Mouse (Mus musculus): ENCODE data around the gene Prorsd1. TPM values are rescaled to one million over a fixed set of nuclear protein-coding genes. Genes with fewer than 3 reads are reported as not detected.

Gene Prorsd1
- total RNA-seq, 2 experiments from 2014 or later = 4.1 to 6.8 TPM

GRCm38 (mm10) chr11:29544225-29544945 lies 29.6 kb upstream of the Prorsd1 start:
- H3K4me3 ChIP-seq = no peak overlapping the region
- H3K27ac ChIP-seq = no peak overlapping the region
- no peak for TF ChIP-seq CTCF (conservative IDR thresholded peaks at IDR 0.05)
- DNase-seq (ENCODE audit: low spot score in 2 of 2) = no peak

- Histone ChIP-seq H3K4me3 (no peak overlapping the region), H3K27ac (no peak overlapping the region)
- TF ChIP-seq CTCF (conservative IDR thresholded peaks at IDR 0.05) = no peak
- no peak for DNase-seq (ENCODE audit: low spot score in 2 of 2)
Observed at GRCm38 (mm10) chr11:29538201-29538600, 23.4 kb upstream of the Prorsd1 start.

- peak within 1 kb of the TSS; percentile 96 for H3K27ac ChIP-seq
- TF ChIP-seq CTCF (conservative IDR thresholded peaks at IDR 0.05) = peak; percentile 41
- DNase-seq (ENCODE audit: low spot score in 2 of 2) = peak; percentile 77 to 79
- peak within 1 kb of the TSS; percentile 99 for H3K4me3 ChIP-seq
Observed at GRCm38 (mm10) chr11:29525988-29526794, 11.4 kb upstream of the Prorsd1 start, which contains the start of gene Mtif2. Mtif2 (plus strand) TSS chr11:29526408.

GRCm38 (mm10) chr11:29514325-29514681 lies 530 bp downstream of the Prorsd1 start:
- H3K4me3 ChIP-seq = peak overlapping the region; percentile 65
- peak overlapping the region; percentile 72; the same call in 1 of the 2 replicates for H3K27ac ChIP-seq
- no peak for TF ChIP-seq CTCF (conservative IDR thresholded peaks at IDR 0.05)
- DNase-seq (ENCODE audit: low spot score in 2 of 2) = no peak

DNA sequence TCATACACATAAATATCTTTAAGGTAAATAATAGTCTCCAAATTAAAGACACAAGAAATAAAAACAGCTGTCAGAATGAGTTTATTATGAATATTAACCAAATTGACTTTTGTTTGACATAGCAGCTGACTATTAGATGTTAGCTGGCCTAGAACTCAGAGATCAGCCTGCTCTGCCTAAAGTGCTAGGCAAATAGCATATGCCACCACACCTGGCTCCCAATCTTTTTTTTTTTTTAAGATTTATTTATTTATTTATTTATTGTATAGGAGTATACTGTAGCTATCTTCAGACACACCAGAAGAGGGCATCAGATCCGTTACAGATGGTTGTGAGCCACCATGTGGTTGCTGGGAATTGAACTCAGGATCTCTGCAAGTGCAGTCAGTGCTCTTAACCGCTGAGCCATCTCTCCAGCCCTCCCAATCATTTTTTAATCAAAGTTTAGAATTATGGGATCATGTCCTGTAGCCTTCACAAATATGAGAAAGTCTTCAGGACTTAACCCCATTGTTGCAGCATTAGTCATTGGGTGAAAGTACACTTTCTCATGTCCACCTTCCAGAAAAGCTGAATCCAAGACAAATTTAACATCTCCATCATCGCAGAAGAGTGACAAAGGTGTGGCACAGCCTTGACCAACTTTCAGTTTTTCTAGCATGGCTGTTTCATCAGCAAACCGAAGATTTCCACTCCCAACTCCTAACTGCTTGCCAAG lies 1.9 kb downstream of the Prorsd1 start:
- Histone ChIP-seq H3K27ac (no peak overlapping the region), H3K4me3 (no peak overlapping the region)
- peak; percentile 52 for TF ChIP-seq CTCF (conservative IDR thresholded peaks at IDR 0.05)
- DNase-seq (ENCODE audit: low spot score in 2 of 2) = no peak

DNA sequence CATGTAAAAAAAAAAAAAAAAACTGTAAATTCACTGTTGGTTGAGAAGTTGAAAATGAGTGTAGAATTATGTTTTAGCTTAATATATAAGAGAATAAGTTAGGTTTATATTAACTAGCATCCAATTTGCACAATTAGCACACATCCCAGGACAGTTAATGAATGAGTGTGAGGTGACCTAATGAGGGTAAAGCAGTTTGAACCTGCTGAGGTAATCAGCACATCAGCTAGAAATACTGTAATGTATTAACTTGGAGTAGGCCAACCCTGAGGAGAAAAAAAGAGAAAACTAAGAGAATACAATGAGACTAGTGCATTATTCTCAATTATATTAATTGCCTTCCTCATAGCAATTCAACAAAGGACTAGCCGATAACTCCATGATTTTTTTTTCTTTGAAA lies 5.4 kb downstream of the Prorsd1 start:
- H3K4me3 ChIP-seq = no peak overlapping the region
- no peak for DNase-seq (ENCODE audit: low spot score in 2 of 2)
- TF ChIP-seq CTCF (conservative IDR thresholded peaks at IDR 0.05) = no peak
- H3K27ac ChIP-seq = no peak overlapping the region

DNA sequence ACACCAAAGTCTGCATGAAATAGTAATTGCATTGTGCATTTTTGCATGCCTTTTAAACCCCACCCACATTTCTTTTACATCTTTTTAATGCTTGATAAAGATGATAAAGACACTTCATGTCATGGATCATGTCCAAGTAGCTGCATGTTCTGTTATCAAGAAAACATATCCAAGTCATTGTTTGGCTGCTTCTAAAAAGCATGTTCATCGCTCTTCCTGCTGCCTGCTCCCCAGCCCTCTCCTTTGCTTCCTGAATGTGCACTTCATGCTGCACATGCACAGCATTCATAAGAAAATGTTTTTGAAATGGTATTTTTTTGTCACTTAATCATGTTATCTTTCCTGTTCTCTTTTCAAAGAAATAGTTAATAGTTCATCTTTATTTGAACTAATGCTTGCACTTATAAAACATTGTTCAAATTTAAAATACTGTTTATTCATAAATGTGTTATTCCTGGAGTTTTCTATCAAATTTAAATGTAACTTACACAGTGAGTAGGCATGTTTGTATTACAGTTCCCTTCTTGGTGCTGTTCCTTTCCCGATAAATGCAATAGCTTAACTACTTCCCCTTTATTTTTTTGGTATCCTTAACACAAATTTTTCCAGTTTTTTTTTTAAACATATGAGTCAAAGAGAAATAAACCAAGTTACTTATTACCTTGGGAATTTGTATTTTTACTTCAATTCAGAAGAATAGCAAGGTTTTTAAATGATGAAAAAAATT lies 9.8 kb downstream of the Prorsd1 start:
- Histone ChIP-seq H3K4me3 (no peak overlapping the region), H3K27ac (no peak overlapping the region)
- no peak for DNase-seq (ENCODE audit: low spot score in 2 of 2)
- no peak for TF ChIP-seq CTCF (conservative IDR thresholded peaks at IDR 0.05)

GRCm38 (mm10) chr11:29503948-29504893 lies 10.6 kb downstream of the Prorsd1 start:
- Histone ChIP-seq H3K4me3 (no peak overlapping the region), H3K27ac (no peak overlapping the region)
- no peak for TF ChIP-seq CTCF (conservative IDR thresholded peaks at IDR 0.05)
- DNase-seq (ENCODE audit: low spot score in 2 of 2) = no peak

GRCm38 (mm10) chr11:29496962-29497361 lies 17.9 kb downstream of the Prorsd1 start:
- DNase-seq (ENCODE audit: low spot score in 2 of 2) = no peak
- H3K27ac ChIP-seq = no peak overlapping the region
- no peak for TF ChIP-seq CTCF (conservative IDR thresholded peaks at IDR 0.05)
- no peak overlapping the region for H3K4me3 ChIP-seq

DNA sequence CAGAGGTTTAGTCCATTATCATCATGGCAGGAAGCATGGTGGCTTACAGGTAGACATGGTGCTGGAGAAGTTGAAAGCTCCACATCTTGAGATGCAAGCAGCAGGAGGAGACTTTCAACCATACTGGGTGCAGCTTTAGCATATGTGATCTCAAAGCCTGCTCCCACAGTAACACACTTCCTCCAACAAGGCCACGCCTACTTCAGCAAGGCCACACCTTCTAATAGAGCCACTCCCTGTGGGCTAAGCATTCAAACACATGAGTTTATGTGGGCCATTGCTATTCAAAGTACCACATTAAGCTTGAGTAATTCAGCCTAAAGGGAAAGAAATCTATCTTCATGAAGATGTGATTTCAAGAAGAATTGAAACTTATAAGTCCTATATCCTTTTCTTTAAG lies 21.7 kb downstream of the Prorsd1 start:
- no peak for DNase-seq (ENCODE audit: low spot score in 2 of 2)
- Histone ChIP-seq H3K4me3 (no peak overlapping the region), H3K27ac (no peak overlapping the region)
- no peak for TF ChIP-seq CTCF (conservative IDR thresholded peaks at IDR 0.05)

- TF ChIP-seq CTCF (conservative IDR thresholded peaks at IDR 0.05) = no peak
- no peak overlapping the region for H3K27ac ChIP-seq
Observed at GRCm38 (mm10) chr11:29474676-29475075, 40.2 kb downstream of the Prorsd1 start.

More at GRCm38 (mm10) chr11:29474676-29475075, 40.2 kb downstream of the Prorsd1 start:
- H3K4me3 ChIP-seq = no peak overlapping the region
- no peak for DNase-seq (ENCODE audit: low spot score in 2 of 2)

Other genes with a start within 250 kb of the Prorsd1 start
- 10 to 100 TPM; 62.8 to 69.3 TPM for gene Ccdc88a, start 141.4 kb downstream of the Prorsd1 start, total RNA-seq (2021)
- gene Mtif2, start 11.4 kb upstream of the Prorsd1 start, total RNA-seq (2021) = 10 to 100 TPM; 37.1 to 38.9 TPM
- under 1 TPM in 1 of 2 experiments, not detected in 1; 0.38 TPM for gene Clhc1, start 32.9 kb upstream of the Prorsd1 start, total RNA-seq (2021)
- 100 to 1,000 TPM; 459 to 490 TPM for gene Rps27a, start 33.1 kb upstream of the Prorsd1 start, total RNA-seq (2021)
- gene Rtn4, start 177.9 kb upstream of the Prorsd1 start, total RNA-seq (2021) = 100 to 1,000 TPM; 456 to 473 TPM

Measured in layer of hippocampus, adult 2 months (tissue).